Mouse (Mus musculus): ENCODE data around the gene Rnf180. TPM values are rescaled to one million over a fixed set of nuclear protein-coding genes. Genes with fewer than 3 reads are reported as not detected.

Gene Rnf180
- total RNA-seq, 1 experiment from 2014 or later = 8.0 TPM

DNA sequence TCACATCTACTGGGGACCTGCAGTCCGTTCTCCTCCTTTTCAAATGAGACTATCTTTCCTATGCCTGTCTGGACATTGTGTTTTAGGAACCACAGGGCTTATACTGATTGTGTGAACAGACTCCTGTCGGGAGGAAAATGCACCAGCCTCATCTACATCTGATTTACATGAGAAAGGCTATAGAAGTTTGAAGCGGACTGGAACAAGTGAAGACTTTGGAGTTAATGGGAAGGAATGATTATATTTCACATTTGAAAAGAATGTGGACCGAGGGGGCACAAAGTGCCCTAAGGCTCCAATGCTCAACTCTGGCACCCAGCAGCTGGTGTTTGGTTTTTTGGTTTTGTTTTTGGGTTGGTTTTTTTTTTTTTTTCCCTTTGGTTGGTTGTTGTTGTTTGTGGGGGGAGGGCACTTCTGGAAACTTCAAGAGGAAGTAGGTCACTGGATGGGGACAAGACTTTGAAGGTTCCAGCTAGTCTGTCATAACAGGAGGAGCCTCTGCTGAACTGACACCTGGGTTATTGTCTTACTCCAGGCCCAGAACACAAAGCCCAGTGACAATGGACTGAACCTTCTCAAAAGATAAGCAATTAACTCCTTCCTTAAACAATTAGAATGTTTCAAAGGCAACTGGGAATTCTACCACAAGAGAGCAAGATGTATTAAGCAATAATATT is 37.7 kb downstream of the Rnf180 start:
- ATAC-seq (replicated peaks; ENCODE audit: low read depth, poor library complexity, severe bottlenecking) = no peak

DNA sequence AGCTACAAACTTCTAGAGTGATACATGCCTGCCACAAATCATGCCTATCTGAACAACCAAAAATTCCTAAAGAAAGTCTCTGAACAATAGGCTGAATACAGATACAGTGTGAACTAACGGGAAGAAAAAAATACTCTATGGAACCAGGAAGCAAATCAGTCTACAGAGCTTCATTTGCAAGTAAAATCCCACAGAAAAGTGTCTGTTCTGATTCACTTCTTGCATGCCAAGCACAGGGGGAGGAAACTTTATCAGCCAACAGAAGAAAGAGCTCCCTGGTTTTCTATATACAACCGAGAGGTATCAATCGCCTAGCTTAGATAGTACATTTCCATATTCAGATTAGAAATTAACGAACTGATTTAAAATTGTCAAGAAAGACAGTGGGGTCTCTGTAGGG is 43.8 kb downstream of the Rnf180 start:
- no peak for ATAC-seq (replicated peaks; ENCODE audit: low read depth, poor library complexity, severe bottlenecking)

DNA sequence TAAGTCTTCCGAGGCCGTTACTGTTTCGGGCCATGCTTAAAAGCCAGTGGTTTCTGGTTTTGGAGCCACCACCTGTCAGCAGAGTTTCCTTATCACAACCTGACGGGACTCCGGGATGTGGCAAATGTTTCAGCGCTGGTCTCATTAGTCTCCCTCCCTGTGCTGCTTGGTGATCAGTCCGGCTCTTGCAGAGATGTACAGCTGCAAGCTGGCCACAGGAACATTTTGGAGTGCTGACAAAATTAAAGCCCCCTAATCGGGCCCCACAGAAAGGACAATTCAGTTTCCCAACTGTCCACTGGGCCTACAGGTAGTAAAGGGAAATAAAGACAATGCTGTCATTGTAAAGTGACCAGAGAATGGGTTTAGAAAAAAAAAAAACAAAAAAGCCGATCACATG is 44.4 kb downstream of the Rnf180 start:
- no peak for ATAC-seq (replicated peaks; ENCODE audit: low read depth, poor library complexity, severe bottlenecking)

DNA sequence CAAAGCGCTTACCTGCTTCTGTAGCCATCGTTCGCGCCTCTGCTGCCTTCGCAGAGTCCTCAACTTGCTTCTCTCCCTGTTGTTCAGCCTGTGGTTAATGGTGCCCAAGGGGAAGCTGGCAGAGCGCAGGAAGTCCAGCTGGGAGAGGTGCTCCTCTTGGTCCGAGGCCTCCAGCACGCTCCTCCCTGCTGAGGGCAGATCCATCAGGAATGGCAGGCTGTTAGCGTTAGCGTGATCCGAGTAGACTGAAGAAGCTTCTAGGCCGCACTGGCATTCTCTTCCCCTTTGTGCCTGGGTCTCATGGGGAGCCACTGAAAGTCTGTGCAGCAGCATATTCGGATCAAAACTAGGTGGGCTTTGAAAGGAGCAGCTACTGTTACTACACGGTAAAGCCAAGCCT is 45.0 kb downstream of the Rnf180 start:
- ATAC-seq (replicated peaks; ENCODE audit: low read depth, poor library complexity, severe bottlenecking) = no peak

DNA sequence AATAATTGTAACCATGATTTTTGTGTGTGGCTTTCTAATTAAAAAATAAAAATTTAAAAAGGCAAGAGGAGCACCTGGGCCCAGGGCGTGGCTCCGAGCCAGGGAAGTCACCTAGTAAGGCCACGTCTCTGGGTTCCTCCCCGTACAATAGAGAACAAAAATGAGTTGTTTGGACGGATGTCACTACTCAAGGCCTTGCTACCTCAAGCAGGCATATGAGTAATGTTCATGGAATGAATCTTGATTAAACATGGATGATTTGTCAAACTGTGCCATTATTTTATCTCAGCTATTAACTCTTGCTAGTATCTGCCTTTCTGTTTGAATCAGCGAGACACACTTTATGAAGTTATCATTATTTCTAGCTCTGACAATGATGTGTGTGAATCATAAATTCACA is 46.9 kb downstream of the Rnf180 start:
- no peak for ATAC-seq (replicated peaks; ENCODE audit: low read depth, poor library complexity, severe bottlenecking)

DNA sequence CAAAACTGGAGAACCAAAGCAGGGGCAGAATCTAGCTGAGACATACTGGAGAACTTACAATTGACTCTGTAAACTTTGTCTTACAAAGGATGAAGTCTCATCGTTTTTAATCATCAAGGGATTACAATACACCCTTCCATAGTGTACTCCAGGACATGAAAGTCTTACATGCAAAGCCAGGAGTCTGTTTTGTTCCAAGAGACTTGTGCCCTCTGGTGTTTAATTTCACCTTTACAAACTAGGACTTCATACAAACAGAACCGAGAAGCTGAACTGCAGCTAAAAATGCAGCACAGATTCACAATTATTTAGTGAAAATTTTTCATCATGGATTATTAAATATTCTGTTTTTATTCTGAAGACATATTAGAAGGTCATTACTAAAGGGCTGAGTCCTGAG is 53.8 kb downstream of the Rnf180 start:
- no peak for ATAC-seq (replicated peaks; ENCODE audit: low read depth, poor library complexity, severe bottlenecking)

DNA sequence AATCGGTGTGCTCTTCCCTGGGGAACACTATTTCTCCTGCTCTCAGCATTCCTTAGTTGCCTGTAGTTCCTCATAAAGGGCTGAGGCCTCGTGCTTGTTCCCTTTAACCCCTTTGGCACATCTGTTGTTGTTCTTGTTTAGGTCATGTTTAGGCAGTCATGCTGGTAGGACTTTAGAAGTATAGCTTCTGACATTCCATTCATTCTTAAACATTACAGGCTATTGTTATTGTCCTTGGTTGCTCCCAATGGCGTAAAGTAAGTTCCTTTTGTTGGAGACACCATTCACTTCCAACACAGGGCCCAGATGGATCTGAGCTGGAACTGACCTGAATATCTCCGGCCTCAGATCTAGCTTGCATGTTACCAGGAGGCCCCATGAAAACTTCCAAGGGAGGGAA is 67.5 kb downstream of the Rnf180 start:
- ATAC-seq (replicated peaks; ENCODE audit: low read depth, poor library complexity, severe bottlenecking) = no peak

DNA sequence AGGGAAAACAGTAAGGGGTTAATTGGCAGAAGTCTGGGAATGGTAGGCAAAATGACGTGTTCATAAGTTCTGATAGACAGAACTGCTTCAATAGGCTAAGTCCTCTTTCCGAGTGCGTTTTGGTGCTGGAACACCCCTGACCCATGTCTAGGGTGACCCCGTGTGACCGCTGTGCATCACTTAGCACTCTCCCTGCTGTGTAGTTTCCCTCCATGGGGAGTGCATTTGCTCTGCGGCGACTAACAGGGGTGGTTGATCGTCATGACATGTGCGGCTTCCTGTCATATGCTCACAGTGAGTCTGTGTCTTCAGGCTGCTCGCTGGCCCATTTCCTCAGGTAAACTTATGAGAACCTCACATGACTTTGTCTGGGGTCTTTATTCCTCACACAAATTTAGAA is 70.6 kb downstream of the Rnf180 start:
- peak; percentile 53 for ATAC-seq (replicated peaks; ENCODE audit: low read depth, poor library complexity, severe bottlenecking)

DNA sequence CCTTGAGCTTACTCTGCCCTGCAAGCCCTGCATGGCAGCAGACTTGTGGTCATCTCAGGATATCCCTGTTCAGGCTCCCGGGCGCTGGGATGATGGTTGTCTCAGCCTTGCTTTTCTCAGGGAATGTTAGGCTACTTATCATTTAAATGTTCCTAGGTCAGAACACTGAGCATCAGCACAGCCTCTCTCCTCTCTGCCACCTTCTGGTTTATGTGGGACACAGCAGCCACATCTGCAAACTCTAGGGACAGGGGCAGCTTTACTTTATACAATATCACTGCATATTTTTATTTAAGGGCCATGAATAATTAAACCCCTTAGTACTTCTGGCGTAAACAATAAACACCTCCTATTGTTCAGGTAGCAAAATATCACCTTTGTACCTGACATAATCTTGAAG is 71.5 kb downstream of the Rnf180 start:
- peak; percentile 84 for ATAC-seq (replicated peaks; ENCODE audit: low read depth, poor library complexity, severe bottlenecking)

DNA sequence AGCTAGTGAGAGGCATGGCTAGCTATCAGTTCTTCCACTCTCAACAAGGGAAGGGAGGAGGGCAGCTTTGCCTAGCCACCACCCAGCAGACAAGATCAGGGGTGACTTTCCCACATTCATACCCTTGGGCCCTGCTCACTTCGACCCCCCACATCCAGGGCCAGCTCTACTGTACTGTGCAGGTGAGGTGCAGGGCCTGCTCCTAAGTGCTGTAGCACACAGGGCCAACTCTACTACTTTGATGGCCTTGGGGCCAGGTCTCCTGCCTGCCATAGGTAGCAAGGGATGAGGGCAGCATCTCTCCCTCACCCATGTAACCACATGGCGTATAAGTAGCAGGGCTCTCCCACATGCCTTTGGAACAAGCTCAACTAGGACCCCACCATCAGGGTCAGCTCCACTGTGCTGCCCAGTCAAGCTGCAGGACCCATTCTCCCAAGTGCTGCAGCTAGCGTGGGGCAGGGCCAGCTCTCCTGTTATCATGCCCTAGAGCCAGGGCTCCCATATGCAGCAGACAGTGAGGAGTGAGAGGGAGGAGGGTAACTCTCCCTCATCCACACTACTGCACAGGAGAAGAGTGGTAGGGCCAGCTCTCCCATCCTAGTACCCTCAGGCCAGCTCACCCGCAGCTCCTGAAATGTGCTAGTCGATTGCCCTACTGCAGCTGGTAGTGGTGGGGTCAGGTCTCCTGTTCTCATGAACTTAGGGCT is 72.4 kb downstream of the Rnf180 start:
- no peak for ATAC-seq (replicated peaks; ENCODE audit: low read depth, poor library complexity, severe bottlenecking)

DNA sequence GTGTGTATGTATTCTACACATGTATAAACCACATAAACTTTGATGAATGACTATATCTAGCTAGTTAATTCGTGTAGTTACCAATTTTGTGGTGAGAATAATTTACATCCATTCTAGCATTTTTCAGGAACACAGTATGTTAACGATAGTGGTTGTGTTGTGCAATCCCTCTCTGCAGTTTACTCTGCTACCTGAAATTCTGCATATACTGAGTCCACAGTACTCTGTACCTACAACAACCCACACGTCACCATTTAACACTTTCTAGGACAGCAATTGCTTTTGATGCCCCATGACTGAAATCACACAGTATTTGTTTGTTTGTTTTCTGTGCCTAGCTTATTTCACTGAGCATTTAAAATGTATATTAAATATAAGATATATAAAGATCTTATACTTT is 83.9 kb downstream of the Rnf180 start:
- ATAC-seq (replicated peaks; ENCODE audit: low read depth, poor library complexity, severe bottlenecking) = no peak

DNA sequence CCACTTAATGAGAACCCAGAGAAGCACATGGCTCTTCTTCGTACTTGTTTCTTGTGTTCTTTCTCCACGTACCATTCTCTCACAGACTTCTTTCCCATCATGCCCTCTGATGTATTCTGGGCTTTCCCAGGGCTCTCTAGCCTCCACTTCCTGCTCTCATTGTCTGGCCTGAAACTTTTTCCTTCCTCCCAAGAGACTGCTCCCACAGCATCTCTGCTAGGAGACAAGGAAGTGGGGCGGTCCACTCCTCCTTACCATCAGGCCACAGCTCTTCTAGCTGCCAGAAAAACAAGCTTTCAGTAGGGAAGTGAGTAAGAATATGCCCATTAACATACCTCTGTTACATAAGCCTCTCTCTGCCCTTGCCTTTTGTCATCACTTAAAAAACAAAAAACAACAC is 90.8 kb downstream of the Rnf180 start:
- no peak for ATAC-seq (replicated peaks; ENCODE audit: low read depth, poor library complexity, severe bottlenecking)

DNA sequence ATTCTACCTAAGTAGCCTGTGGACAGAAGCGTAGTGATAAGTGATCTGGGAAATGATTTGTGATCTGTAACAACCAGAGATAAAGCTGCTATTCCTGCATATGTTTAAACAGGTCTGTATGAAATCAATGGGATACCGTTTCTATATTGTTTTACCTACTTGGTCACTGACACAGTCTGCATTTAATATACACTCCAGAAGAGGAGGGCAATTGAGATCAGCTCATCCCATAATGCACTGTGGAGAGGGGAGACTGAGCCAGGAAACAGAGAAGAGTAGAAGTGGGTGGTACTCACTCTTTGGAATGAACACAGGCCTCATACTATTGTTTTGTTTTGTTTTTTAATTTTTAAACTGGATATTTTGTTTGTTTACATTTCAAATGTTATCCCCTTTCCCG is 96.0 kb downstream of the Rnf180 start:
- ATAC-seq (replicated peaks; ENCODE audit: low read depth, poor library complexity, severe bottlenecking) = no peak

DNA sequence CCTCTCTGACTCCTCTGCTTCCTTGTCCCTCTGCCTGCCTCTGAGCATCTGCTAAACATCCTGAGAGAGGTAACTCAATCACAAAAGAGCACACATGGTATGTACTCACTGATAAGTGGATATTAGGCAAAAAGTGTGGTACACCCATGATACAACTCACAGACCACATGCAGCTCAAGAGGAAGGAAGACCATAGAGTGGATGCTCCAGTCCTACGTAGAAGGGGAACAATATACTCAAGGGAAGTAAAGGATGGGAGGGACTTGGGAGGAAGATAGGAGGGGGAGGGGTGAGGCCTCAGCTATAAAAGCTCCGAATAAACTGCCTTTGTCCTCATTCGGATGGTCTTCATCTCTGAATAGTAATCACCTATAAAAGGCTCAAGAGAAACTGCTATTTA is 96.6 kb downstream of the Rnf180 start:
- ATAC-seq (replicated peaks; ENCODE audit: low read depth, poor library complexity, severe bottlenecking) = peak; percentile 76

DNA sequence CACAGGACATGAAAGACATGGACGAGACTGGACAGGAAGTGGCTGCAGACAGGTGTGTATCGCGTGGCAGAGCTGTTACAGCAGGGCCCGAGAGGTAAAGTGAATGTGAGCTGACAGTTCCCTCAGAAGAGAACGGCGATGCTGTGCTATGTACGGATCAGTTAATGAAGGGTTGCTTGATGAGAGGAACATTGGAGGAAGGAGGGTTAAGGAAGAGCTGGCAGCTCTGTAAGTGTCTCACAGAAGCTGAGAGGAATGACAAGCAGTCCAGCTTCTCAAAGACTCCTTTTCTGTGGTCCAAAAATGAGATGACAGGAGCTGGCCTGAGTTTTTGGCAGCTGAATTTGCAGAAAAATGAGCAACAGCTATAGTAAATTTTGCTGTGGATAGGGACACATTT is 101.0 kb downstream of the Rnf180 start:
- ATAC-seq (replicated peaks; ENCODE audit: low read depth, poor library complexity, severe bottlenecking) = no peak

DNA sequence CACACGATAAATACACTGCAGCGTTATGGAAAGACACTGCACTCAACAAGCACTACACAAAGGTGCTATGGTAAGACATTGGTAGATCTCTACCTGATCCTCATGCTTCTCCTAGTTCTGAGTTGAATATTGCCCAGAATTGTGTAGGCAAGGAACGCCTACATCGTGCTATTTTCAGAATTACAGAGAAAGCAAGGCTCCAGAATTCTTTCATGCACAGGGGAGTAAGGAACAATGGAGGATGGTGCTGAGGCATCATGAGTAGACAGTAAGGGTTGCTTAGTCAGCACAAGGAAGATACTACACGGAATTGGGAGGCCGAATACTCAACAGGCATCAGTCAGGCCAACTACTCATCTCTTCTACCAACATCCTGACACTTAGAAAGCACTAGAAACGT is 105.9 kb downstream of the Rnf180 start:
- no peak for ATAC-seq (replicated peaks; ENCODE audit: low read depth, poor library complexity, severe bottlenecking)

DNA sequence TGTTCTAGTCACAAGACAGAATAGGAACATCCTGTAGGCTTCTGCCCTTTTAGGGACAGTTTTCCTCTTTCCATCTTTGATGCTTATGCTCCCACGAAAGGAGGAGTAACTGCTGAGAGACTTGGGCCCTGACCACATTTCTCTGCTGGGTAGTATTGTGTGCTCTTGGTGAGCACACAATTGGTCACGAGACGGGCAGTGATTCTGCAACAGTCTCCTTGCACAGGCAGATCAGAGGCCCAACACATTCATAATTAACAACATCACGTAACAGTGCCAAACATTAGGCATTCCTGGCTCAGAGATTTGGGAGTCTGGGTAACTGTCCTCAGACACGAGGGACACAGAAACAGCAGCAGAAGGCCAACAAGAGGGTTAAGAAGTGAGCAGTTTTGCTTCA is 113.8 kb downstream of the Rnf180 start:
- no peak for ATAC-seq (replicated peaks; ENCODE audit: low read depth, poor library complexity, severe bottlenecking)

DNA sequence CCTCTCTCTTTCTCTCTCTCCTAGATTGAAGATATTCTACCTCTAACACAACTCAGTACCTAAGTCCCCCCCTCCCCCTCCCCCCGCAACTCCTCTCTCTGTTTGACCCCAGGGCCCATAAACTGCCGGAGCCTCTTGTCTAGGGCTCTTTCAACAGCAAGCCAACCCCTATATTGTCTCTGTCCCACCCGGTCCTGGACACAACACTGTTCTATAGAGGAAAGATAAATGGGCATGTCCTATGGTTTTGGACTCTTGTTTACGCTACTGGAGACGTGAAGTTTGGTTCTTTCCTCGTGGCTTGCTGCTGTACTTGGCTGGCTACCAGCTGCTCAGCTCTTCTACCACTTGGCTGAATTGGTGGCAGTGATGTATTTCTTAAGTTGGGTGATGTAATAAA is 129.2 kb downstream of the Rnf180 start:
- ATAC-seq (replicated peaks; ENCODE audit: low read depth, poor library complexity, severe bottlenecking) = no peak

DNA sequence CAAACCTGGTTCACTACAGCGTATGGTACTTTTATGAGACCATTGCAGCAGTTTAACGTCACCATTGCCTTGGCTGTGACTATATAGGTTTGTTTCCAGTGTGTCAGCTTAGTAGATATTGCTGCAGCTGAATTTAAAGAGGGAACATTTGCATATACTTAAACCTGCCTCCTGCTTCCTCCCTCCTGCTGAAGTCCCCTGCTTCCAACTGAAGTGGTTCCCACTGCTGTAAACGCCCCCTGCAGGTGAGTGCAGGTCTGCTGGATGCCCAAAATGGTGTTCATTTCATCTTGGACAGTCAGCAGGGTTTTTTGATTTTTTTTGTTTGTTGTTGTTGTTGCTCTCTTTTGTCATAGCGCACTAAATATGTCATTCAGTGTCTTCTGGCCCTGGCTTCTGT is 140.7 kb downstream of the Rnf180 start:
- peak; percentile 76 for ATAC-seq (replicated peaks; ENCODE audit: low read depth, poor library complexity, severe bottlenecking)

DNA sequence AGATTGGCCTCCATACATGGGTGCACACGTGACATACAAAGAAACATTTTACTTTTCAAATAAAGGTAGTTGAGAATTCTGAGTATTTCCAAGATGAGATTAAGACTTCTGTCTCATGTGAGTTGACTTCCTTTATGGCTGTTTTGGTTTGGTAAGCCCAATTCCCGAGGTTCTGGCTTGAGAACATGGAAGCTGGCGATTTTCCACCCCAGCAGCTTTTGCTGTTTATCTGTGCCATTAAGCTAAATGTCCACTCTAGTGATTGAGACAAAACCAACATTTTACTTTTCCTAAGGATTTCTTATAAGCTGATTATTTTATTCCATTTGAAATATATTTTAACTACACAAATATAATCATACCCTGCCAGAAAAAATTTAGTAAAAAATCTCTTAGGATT is 144.6 kb downstream of the Rnf180 start:
- no peak for ATAC-seq (replicated peaks; ENCODE audit: low read depth, poor library complexity, severe bottlenecking)

DNA sequence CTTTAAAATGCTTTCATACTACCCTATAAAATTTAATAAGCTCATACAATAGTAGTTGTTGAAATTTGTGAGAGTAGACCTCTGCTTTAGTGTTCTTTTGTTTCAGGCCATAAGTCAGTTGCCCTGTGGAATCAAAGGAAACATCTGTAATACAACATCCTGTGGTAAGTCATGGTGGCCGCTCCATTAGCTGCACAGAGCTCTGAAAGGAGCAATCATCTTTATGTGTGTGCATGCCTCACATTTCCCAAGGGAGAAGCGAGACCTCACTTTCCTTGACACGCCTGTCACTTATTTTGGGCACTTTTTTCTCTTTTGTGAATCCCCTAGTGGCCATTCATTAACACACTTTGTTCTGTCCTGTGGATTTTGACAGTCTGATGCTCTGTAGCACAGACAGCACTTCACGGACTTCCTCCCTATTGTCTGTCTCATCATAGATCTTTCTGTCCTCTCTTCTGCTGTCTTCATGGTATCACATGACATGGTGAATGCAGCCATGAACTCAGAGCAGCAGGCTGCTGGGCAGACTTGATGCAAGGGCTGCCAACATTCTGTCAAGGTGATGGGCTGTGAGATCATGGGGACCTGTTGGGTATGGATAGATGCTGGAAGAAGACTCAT is 146.7 kb downstream of the Rnf180 start:
- peak; percentile 99 for ATAC-seq (replicated peaks; ENCODE audit: low read depth, poor library complexity, severe bottlenecking)

DNA sequence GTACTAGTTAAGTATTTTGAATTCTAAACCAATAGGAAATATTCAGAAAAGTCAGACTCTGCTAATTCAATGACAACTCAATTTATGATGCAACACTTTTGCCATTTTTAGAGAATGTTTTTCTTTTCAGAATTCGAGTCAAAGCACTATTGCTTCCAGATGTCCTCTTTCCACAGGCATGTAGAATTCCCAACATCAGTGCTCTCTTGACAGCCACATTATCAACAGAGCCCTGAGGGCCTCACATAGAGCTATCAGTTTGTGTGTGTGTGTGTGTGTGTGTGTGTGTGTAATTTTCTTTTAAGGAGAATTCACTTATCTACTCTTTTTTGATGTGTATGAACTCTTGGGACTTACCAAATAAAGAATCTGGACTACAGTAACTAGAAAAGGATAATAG is 147.8 kb downstream of the Rnf180 start:
- no peak for ATAC-seq (replicated peaks; ENCODE audit: low read depth, poor library complexity, severe bottlenecking)

Measured in common myeloid progenitor, adult 5-6 weeks (primary cell).